Mouse (Mus musculus) hindbrain, postnatal 0 days (tissue): ENCODE data around the gene Zcchc2. TPM values are rescaled to one million over a fixed set of nuclear protein-coding genes. Genes with fewer than 3 reads are reported as not detected.

Source experiments
- ATAC-seq: fragments of 200-750 bp; cut with Nextera tagmentation; 2 replicates; pipeline ENCODE4 v1.8.0; 2017; ENCODE audit warnings: mild to moderate bottlenecking, moderate TSS enrichment, moderate library complexity
- DNase-seq: peaks from one replicate; pipeline ENCODE4 v3.0.0-alpha.2; 2015; ENCODE audit warnings: low spot score
- H3K27ac ChIP-seq: fragments of 300-500 bp; sonication (generic); 2 replicates; pipeline ENCODE4 v1.5.1; 2014; ENCODE audit warnings: mild to moderate bottlenecking
- H3K27me3 ChIP-seq: fragments of 300-500 bp; sonication (generic); 2 replicates; pipeline ENCODE4 v1.6.1; 2014; ENCODE audit warnings: low read length, mixed read lengths; ENCODE audit not compliant: insufficient read depth
- H3K36me3 ChIP-seq: fragments of 300-500 bp; sonication (generic); 2 replicates; pipeline ENCODE4 v1.6.1; 2014; ENCODE audit warnings: low read length, mixed read lengths; ENCODE audit not compliant: insufficient read depth
- H3K4me1 ChIP-seq: fragments of 300-500 bp; sonication (generic); 2 replicates; pipeline ENCODE4 v1.6.1; 2014; ENCODE audit warnings: antibody characterized with exemption, low read length, mixed read lengths; ENCODE audit not compliant: insufficient read depth
- H3K4me2 ChIP-seq: fragments of 300-500 bp; sonication (generic); 2 replicates; pipeline ENCODE4 v1.6.1; 2014; ENCODE audit warnings: low read depth, mild to moderate bottlenecking, low read length, moderate library complexity, mixed read lengths
- H3K4me3 ChIP-seq: fragments of 300-500 bp; sonication (generic); 2 replicates; pipeline ENCODE4 v1.5.1; 2014; ENCODE audit warnings: low read length
- H3K9ac ChIP-seq: fragments of 300-500 bp; sonication (generic); replicated peaks from 2 replicates; pipeline ENCODE4 v1.6.1; 2014; ENCODE audit warnings: mild to moderate bottlenecking, low read length, moderate library complexity, mixed read lengths
- H3K9me3 ChIP-seq: fragments of 300-500 bp; sonication (generic); 2 replicates; pipeline ENCODE4 v1.6.1; 2016; ENCODE audit warnings: low read length, mixed read lengths
- CTCF ChIP-seq: IDR thresholded peaks from 2 replicates; pipeline ENCODE4 v1.5.1; 2016; ENCODE audit warnings: antibody characterized with exemption, control low read depth, low read depth
- WGBS: fragments of 180-500 bp; shearing (Covaris S2); extraction: QIAGEN DNeasy Blood & Tissue Kit; methylation state at CpG from one replicate; pipeline ENCODE4 v1.1.7; 2014; 5-methylcytosine and 5-hydroxymethylcytosine counted together
- polyA plus RNA-seq: library from polyadenylated mRNA; unstranded; fragments of >200 nt; fragmentation: Nextera tagmentation; extraction: Ambion mirVana; gene quantifications from 2 replicates; pipeline ENCODE4 v1.2.1, GENCODE M21; 2015
- total RNA-seq: library from RNA; depleted of rRNA; stranded (reverse); fragments of >200 nt; gene quantifications from 2 replicates; pipeline ENCODE4 v1.2.3, GENCODE M21; 2014

Zcchc2 gene
- total and polyA plus RNA-seq, 2 experiments from 2014 or later: 2.3 to 14.3 TPM

DNA sequence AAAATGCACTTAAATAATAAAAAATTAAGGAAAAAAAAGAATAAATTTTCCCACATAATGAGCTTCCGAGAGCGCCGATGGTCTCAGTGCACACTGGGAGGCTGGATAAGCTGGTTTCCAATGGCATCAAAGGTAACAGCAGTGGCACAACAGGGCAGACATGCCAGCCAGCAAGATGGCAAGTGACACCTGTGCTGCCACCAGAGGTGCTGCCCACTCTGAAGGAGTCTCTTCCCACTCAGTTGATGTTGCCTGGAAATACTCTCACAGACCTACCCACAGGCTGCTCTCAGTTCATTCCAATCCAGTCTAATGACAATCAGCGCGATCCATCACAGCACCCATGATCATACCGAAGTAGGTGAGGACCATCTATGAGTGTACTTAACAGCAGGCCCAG is 58.8 kb downstream of the Zcchc2 start:
- Histone ChIP-seq H3K36me3 (no peaks in the 10 kb centered on the region), H3K4me2 (no peak overlapping the region), H3K9ac (no peak overlapping the region), H3K27me3 (no peaks in the 10 kb centered on the region), H3K4me3 (no peak overlapping the region), H3K4me1 (no peaks in the 10 kb centered on the region), H3K27ac (no peak overlapping the region), H3K9me3 (no peaks in the 10 kb centered on the region)
- no peak for TF ChIP-seq CTCF
- ATAC-seq (no peak), DNase-seq (no peak)
- 99% methylated on average over 6 of the region's 6 CpGs for WGBS

DNA sequence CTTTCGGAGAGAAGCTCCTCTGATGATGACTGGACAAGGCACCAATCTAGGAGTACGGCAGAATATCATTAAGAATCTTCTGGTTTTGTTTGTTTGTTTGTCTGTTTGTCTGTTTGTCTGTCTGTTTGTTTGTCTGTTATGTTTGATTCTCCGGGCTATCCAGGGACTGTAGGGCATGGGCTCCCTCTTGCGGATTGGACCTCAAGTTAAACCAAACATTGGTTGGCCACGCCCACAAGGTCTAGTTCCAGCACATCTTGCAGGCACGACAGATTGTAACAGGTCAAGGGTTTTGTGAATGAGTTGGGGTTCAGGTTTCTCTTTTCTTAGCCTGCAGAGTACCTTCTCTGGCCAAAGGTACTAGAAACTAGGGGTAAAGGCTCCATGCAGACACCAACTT is 64.8 kb downstream of the Zcchc2 start:
- 76% methylated on average over 6 of the region's 6 CpGs for WGBS
- no peaks in the 10 kb centered on the region for H3K4me1 ChIP-seq
- no peaks in the 10 kb centered on the region for H3K36me3 ChIP-seq
- no peak for DNase-seq
- no peak for ATAC-seq
- H3K27me3 ChIP-seq: no peaks in the 10 kb centered on the region
- TF ChIP-seq CTCF: no peak
- H3K9ac ChIP-seq: no peak overlapping the region
- no peak overlapping the region for H3K4me3 ChIP-seq
- no peak overlapping the region for H3K27ac ChIP-seq
- no peak overlapping the region for H3K4me2 ChIP-seq
- no peaks in the 10 kb centered on the region for H3K9me3 ChIP-seq

DNA sequence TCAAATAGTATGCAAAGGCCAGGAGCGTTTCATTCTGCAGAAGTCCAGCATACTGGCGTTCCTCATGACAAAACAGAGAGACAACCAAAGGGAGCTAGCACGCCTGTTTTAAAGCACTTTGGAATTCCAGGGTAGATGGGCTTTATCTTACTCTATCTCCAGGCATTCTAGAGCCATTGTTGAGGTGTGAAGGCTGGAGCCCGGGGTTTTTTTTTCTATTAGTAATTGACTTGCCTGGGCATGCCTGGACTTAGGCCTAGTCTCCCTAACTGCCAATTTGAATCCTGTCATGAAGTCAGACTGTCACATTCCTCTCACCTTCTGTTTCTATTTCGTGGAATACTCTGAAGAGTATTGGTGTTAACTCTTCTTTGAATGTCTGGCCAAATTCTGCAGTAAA is 68.1 kb downstream of the Zcchc2 start:
- no peak for ATAC-seq
- TF ChIP-seq CTCF: no peak
- Histone ChIP-seq H3K4me3 (no peak overlapping the region), H3K27ac (no peak overlapping the region), H3K4me1 (peaks cover 4% of the 10 kb centered on the region; the same call in 1 of the 2 replicates), H3K27me3 (no peaks in the 10 kb centered on the region), H3K4me2 (no peak overlapping the region), H3K36me3 (no peaks in the 10 kb centered on the region), H3K9ac (no peak overlapping the region), H3K9me3 (no peaks in the 10 kb centered on the region)
- 73% methylated on average over 5 of the region's 5 CpGs for WGBS
- DNase-seq: no peak

DNA sequence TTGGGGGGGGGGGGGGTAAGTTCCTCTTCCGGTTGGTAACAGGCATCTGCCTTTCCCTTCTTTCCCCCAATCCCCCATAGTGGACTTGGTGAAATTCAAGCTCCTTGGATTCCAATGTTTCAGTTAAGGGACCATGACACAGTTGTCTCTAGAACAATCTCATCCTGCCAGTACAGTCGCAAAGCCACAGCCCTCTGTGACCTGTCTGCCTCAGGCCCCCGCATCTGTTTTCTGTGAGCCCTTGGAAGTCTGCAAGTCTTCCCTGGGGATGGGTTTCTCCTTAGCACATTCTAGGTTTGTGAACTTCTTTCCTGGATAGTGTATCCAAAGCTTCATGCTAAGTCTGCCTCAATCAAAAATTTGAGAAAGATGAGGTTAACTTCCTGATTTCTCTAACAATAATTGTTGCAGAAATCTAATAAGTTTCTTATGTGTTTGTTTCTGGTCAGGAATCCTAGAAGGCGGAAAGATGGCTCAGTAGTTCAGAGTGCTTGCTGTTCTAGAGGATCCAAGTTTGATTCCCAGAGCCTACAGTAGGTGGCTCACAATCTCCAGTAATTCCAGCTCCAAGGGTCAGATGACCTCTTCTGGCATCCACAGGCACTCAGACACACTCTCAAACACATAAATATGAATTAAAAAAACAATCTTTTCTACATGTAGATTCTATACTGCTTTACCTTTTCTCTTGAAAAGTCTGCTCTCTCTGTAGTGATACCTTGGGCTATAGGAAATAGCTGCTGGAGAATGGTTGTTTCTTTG is 69.5 kb downstream of the Zcchc2 start:
- H3K27ac ChIP-seq: no peak overlapping the region
- H3K9ac ChIP-seq: no peak overlapping the region
- no peaks in the 10 kb centered on the region for H3K27me3 ChIP-seq
- WGBS: 91% methylated on average over 4 of the region's 4 CpGs
- H3K36me3 ChIP-seq: no peaks in the 10 kb centered on the region
- TF ChIP-seq CTCF: no peak
- no peaks in the 10 kb centered on the region for H3K9me3 ChIP-seq
- peaks cover 4% of the 10 kb centered on the region; the same call in 1 of the 2 replicates for H3K4me1 ChIP-seq
- no peak for DNase-seq
- ATAC-seq: no peak
- H3K4me3 ChIP-seq: no peak overlapping the region
- no peak overlapping the region for H3K4me2 ChIP-seq

DNA sequence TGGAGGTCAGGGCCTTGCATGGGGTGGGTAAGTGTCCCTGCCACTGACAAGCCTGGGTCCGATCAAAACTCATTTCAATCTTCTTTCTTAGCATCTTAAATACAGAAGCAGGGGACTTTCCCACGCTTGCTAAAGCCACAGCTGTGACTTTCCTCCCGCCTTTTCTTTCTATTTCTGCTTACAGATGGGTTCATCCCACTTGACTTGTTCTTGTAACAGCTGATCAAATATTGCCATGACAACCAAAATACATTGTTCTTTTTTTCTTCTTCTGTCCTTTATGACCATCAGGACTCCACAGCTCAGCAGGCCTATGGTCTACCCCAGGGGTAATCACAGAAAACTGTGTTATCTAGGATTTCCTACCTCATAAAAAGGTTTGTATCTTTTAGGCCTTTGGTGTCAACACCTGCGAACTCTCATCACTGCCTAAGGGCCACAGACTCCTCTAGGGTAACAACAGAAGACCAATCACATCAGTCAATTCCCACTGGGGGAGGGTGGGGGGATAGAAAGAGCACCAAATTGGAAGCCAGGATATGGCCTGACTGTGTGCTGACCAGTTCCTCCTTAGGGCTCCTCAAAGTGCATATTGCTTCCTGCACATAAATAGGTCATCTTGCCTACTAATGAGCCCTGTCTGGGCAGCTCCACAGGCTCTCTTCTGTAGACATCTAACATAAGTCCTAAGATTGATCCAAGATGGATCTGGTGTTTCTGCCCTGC is 71.1 kb downstream of the Zcchc2 start:
- Histone ChIP-seq H3K27ac (no peak overlapping the region), H3K9ac (no peak overlapping the region), H3K4me1 (peaks cover 4% of the 10 kb centered on the region; the same call in 1 of the 2 replicates), H3K36me3 (no peaks in the 10 kb centered on the region), H3K4me2 (no peak overlapping the region), H3K4me3 (no peak overlapping the region), H3K9me3 (no peaks in the 10 kb centered on the region), H3K27me3 (no peaks in the 10 kb centered on the region)
- TF ChIP-seq CTCF: no peak
- ATAC-seq (peak; percentile 13), DNase-seq (peak; percentile 34)
- WGBS: 59% methylated on average over 4 of the region's 4 CpGs

DNA sequence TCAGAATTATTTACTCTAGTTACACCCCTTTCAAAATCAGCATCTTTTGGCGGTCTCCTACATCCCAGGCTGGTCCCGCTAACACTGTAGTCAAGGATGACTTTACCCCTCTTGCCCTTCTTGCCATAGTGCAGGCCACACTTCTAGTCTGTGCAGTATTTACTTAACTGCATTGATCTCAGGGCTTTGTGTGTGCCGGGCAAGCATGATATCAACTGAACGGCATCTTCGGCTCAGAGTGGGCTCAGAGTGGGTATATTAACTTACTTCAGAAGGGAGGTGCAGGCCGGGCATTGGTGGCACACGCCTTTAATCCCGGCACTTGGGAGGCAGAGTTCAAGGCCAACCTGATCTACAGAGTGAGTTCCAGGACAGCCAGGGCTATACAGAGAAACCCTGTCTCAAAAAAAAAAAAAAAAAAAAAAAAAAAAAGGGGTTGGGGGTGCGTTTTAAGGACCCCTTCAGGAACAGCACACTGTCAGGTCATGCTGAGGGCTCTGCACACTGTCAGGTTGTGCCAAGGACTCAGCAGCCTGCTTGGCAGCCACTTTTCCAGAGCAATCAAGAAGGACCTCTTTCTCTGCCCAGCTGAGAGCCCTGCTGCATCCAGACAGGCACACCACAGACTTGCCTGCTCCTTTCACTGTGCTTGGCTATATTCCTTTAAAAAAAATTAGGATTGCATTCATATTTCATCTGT is 72.8 kb downstream of the Zcchc2 start:
- WGBS: 86% methylated on average over 9 of the region's 9 CpGs
- no peak overlapping the region for H3K4me2 ChIP-seq
- no peak overlapping the region for H3K27ac ChIP-seq
- no peak overlapping the region for H3K4me3 ChIP-seq
- DNase-seq (peak; percentile 30), ATAC-seq (peak; percentile 46)
- H3K9me3 ChIP-seq: no peaks in the 10 kb centered on the region
- peaks cover 4% of the 10 kb centered on the region; the same call in 1 of the 2 replicates for H3K4me1 ChIP-seq
- no peaks in the 10 kb centered on the region for H3K27me3 ChIP-seq
- no peak overlapping the region for H3K9ac ChIP-seq
- no peak for TF ChIP-seq CTCF
- H3K36me3 ChIP-seq: no peaks in the 10 kb centered on the region
